Mouse (Mus musculus): ENCODE measurements around the gene Cluh.

Cluh gene

GRCm38 (mm10) chr11:74649095-74649646 lies at the start of gene Cluh:
TSS of gene Cluh (plus strand) at chr11:74649495.
- DNase-seq (ENCODE audit: low spot score in 2 of 2), result peak; percentile 97 to 98

DNA sequence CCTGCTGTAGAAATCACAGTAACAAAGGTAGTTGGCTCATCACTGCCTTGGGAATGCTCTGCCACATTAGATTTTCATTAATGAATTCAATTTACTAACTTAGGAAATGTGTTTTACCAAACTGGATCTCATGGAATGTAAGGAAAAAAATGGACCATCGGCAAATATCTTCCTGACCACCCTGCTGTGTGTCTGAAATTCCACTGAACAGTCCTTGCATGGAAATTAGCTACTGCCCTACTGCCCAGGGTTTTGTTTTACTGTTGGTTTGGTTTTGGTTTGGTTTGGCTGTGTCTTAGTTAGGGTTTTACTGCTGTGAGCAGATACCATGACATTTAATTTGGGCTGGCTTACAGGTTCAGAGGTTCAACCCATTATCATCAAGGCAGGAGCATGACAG lies 47.0 kb upstream of the Cluh start:
- DNase-seq (ENCODE audit: low spot score in 2 of 2), result no peak

GRCm38 (mm10) chr11:74610068-74610467 lies 39.2 kb upstream of the Cluh start:
- no peak for DNase-seq (ENCODE audit: low spot score in 2 of 2)

DNA sequence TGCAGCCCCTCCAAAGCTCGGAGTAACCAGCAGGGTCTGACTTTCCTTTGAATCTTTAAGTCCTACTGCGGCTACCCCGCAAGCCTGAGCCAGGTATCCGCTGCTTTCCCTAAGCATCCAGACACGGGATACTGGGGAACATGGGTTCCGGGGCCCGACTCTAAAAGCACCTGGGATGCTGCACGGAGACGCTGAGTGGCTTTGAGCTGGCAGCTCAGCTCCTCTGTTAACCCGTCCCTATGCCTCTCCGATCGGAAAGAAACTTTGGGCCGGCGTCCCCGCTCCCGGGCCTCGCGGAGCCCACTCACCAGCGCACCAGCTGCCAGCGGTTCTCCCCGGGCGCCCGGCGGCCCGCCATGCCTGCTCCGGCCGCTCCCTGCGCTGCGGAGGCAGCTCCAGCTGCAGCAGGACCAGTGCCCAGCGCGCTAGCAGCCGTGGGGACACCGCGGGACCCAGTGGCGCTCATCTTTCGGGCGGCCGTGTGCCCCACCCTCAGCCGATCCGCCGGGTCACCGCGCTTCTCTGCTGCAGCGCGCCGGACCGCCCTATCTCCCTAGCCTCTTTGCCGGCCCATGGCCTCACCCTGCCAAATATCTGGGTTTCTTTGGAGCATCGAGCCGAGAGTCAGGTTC lies 38.6 kb upstream of the Cluh start, which contains the start of gene Rap1gap2:
Gene Rap1gap2 (minus strand): TSS at position 371 of the 632 bp plus-strand sequence.
- DNase-seq (ENCODE audit: low spot score in 2 of 2), result no peak

- no peak for DNase-seq (ENCODE audit: low spot score in 2 of 2)
These were observed 37.9 kb upstream of the Cluh start for GRCm38 (mm10) chr11:74611437-74611836.

DNA sequence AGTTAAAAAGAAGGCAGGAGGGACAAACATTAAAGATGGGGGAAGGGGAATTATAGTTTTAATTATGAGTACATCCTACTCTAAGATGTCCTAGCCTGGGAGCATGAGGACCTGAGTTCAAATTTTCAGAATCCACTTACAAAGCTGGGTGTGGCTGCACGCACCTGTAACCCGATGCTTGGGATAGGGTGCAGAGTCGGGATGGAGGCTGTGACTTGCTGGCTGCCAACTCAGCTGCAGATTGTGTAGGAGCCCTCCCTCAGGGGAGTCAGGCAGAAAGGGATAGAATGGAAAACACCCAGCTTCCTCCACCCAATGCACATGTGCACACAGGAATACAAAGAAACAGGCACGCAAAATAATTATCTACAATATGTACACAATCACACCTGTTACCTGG lies 35.9 kb upstream of the Cluh start:
- DNase-seq (ENCODE audit: low spot score in 2 of 2), result no peak

DNA sequence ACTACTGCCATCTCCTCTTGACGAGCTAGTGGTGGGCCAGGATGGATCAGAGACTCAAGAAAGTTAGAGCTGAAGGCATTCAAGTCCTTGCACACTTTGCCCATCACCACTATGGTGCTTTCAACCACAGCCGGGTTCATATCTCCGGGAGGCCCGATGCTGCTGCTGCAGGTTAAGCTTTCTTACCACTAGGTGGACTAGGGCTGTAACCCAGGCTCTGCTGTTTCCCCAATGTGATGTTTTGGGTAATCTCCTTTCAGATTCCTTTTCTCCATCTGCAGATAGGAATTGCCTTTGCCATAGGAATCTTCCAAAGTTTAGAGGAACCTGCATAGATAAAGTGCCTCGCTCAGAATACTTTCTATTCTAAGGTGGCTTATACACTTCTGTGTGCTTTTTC lies 33.7 kb upstream of the Cluh start:
- no peak for DNase-seq (ENCODE audit: low spot score in 2 of 2)

GRCm38 (mm10) chr11:74619201-74619955 lies 29.9 kb upstream of the Cluh start, which contains the start of gene Ccdc92b:
TSS of gene Ccdc92b (plus strand) at chr11:74619605.
- peak; percentile 80 to 81 for DNase-seq (ENCODE audit: low spot score in 2 of 2)

DNA sequence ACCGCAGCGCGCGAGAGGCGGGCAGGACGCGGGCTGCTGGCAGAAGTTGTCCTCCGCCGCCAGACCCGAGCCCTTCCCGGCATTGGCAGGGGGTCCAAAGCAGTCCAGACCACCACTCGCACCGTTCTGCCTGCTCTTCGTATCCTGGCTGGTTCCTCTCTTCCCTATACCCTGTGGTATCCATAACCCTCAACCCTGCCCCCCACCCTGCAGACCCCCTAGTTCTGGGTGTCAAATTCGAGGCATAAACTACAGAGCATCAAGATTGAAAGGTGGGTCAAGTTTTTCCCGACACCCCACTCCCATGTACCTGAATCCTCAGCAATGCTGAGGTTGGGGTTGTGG lies 29.4 kb upstream of the Cluh start:
- DNase-seq (ENCODE audit: low spot score in 2 of 2), result no peak

DNA sequence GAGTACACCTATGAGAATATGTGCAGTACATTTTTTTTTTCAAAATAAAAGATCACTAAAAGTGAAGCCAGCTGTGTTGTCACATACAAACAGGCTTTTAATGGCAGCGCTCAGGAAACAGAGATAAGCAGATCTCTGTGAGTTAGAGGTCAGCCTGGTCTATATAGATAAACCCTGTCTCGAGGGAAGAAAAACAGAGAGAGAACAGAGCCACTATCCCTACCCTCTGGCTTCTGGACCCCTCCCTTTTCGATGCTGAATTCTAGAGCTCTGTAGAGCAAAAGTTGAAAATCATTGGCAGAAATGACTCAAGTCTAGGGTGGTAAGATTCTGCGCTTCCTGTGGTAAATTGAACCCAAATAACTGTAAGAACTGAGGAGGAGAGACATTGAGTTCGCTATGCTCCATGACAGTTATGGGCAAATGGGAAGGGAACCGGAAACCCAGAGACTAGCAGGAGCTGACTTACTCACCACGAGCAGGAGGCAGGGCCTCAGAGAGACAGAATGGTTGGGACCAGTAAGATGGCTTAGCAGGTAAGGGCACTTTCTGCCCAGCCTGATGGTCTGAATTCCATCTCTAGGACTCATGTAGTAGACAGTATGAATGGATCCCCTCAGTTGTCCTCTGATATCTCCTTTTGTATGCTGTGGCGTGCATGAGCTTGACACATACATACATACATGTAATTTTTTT lies 27.2 kb upstream of the Cluh start:
- DNase-seq (ENCODE audit: low spot score in 2 of 2), result no peak

- DNase-seq (ENCODE audit: low spot score in 2 of 2), result no peak
These were observed 25.6 kb upstream of the Cluh start for GRCm38 (mm10) chr11:74623693-74624092.

- DNase-seq (ENCODE audit: low spot score in 2 of 2), result no peak
These were observed 24.0 kb upstream of the Cluh start for GRCm38 (mm10) chr11:74625333-74625732.

- no peak for DNase-seq (ENCODE audit: low spot score in 2 of 2)
These were observed 21.8 kb upstream of the Cluh start for GRCm38 (mm10) chr11:74627481-74627880.

DNA sequence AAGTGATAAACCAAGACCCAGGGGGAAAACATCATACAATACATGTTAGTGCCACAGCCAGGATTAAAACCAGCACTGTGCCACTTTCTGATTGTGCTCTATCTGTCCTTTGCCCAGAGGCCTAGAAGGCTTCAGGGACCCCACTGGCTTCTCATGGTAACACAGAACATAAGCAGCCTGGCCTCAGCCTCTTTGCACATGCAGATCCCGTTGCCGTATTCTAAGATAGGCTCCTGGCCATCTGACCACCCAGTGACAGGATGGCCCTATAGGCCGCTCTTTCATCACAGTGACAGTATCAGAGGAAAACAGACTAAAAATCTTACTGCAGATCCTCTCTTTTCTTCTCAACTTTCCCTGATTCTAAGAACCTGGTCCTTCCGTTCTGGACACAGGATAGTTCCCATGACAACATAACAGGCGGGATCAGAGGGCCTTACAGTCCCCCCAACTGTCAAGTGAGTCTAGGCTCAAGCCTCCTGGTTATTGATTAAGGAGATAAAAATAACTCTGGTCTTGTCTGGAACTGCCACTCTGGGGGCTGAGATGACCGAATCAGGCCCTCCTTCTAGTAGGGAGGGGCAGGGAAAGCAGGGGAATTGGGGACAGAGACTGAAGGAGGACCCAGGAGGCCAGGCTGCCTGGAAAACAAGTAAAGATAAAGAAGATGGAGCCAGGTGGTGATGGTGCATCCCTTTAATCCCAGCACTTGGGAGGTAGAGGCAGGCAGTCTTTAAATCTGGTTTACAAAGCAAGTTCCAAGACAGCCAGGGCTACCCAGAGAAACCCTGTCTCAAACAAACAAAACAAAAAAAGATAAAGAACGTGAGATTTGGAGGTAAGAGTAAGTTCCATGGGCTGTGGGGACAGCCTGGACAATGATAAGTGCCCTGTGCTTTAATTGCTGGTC lies 17.2 kb upstream of the Cluh start:
- no peak for DNase-seq (ENCODE audit: low spot score in 2 of 2)

DNA sequence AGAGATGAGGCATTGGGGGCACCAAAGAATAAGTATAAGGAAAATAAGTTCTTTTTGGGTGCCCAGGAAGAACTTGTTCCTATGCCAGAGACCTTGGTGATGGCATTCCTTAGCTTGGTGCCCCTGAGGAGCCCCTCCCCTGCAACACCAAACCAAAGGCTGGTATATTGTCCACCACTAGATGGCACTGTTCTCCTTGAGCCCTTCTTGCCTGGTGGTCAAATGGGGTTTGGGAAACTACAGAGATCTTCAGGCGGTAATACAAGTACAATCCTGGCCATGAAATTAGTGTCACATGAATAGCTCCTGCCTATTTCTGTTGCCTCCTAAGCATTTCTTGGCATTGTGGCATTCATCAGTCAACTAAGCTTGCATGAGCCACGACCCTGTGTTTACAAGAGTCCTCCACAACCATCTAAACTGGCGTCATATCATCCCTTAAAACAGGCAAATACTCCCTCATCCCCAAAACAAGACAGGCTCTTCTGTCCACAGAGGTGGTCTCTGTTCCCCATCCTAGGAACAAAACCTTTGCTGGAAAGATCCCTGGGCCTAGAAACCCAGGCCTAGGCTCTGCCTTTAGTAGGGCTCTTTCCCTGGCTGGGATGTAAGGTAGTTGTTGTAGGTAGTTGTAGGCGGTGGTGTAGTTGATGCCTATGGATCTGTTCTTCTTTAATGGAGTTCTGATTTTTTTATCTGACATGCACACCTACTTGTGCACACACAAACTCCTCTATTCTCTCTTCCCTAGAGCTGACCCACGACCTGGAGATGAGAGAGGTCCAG lies 14.6 kb upstream of the Cluh start:
- peak; percentile 70 to 78 for DNase-seq (ENCODE audit: low spot score in 2 of 2)

DNA sequence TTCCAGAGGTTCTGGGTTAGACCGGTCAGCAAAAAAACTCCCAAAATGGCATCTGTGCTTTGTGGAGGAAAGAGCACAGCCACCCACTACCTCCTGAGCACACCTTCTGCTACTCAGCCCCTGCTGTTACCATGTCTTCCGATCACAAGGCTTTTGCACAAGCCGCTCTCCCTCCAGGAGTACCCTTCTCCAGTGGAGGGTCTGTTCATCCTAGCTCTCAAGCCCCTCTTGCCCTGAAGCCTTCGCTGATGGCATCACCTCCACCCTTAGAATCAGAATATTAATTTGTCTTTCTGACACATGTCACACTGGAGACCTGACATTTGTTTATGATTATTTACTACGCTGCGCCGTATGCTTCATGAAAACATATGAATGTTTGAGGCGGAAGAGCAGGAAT lies 11.8 kb upstream of the Cluh start:
- DNase-seq (ENCODE audit: low spot score in 2 of 2), result no peak

GRCm38 (mm10) chr11:74637971-74638790 lies 11.1 kb upstream of the Cluh start:
- DNase-seq (ENCODE audit: low spot score in 2 of 2), result peak; percentile 79

- no peak for DNase-seq (ENCODE audit: low spot score in 2 of 2)
These were observed 10.4 kb upstream of the Cluh start for GRCm38 (mm10) chr11:74638791-74639411.

- no peak for DNase-seq (ENCODE audit: low spot score in 2 of 2)
These were observed 9.7 kb upstream of the Cluh start for GRCm38 (mm10) chr11:74639628-74640027.

All from right cerebral cortex, postnatal 10 days (tissue).